Mouse (Mus musculus) stomach, embryonic 16.5 days (tissue): ENCODE measurements at regions not wholly inside any gene's neighbourhood (a gene's known extent, or its start where the extent isn't known, plus 50 kb on each side); places are given as distances from the start of the nearest gene placed in this dataset.

Source experiments
- ATAC-seq: fragments of 200-750 bp; cut with Nextera tagmentation; 2 replicates; pipeline ENCODE4 v1.8.0; 2017; ENCODE audit warnings: moderate number of reproducible peaks, moderate TSS enrichment; ENCODE audit not compliant: insufficient read depth, low FRiP score
- H3K27ac ChIP-seq: fragments of 300-500 bp; sonication (generic); 2 replicates; pipeline ENCODE4 v1.5.1; 2014; ENCODE audit warnings: low read length
- H3K27me3 ChIP-seq: fragments of 300-500 bp; sonication (generic); 2 replicates; pipeline ENCODE4 v1.6.1; 2014; ENCODE audit warnings: low read length, control low read depth, mixed read lengths; ENCODE audit not compliant: control insufficient read depth, insufficient read depth
- H3K36me3 ChIP-seq: fragments of 300-500 bp; sonication (generic); 2 replicates; pipeline ENCODE4 v1.6.1; 2014; ENCODE audit warnings: low read length; ENCODE audit not compliant: control insufficient read depth, insufficient read depth
- H3K4me1 ChIP-seq: fragments of 300-500 bp; sonication (generic); 2 replicates; pipeline ENCODE4 v1.6.1; 2014; ENCODE audit warnings: low read length, control low read depth, mixed read lengths; ENCODE audit not compliant: control insufficient read depth, insufficient read depth
- H3K4me2 ChIP-seq: fragments of 300-500 bp; sonication (generic); 2 replicates; pipeline ENCODE4 v1.6.1; 2014; ENCODE audit warnings: low read depth, low read length, mixed read lengths
- H3K4me3 ChIP-seq: fragments of 300-500 bp; sonication (generic); replicated peaks from 2 replicates; pipeline ENCODE4 v1.5.1; 2014; ENCODE audit warnings: mild to moderate bottlenecking, low read length
- H3K9ac ChIP-seq: fragments of 300-500 bp; sonication (generic); 2 replicates; pipeline ENCODE4 v1.6.1; 2014; ENCODE audit warnings: low read length
- H3K9me3 ChIP-seq: fragments of 300-500 bp; sonication (generic); replicated peaks from 2 replicates; pipeline ENCODE4 v1.6.1; 2016; ENCODE audit warnings: low read length, control low read depth; ENCODE audit not compliant: control insufficient read depth
- WGBS: fragments of 180-500 bp; shearing (Covaris S2); extraction: QIAGEN DNeasy Blood & Tissue Kit; methylation state at CpG from one replicate; pipeline ENCODE4 v1.1.7; 2014; 5-methylcytosine and 5-hydroxymethylcytosine counted together

GRCm38 (mm10) chr1:83645606-83646005, 237.6 kb upstream of the Sphkap start:
- no peaks in the 10 kb centered on the region for H3K4me1 ChIP-seq
- no peak for ATAC-seq
- H3K9me3 ChIP-seq = no peaks in the 10 kb centered on the region
- 84% methylated on average over 1 of the region's 1 CpGs for WGBS
- H3K27ac ChIP-seq = no peak overlapping the region
- H3K4me3 ChIP-seq = no peak overlapping the region
- no peaks in the 10 kb centered on the region for H3K27me3 ChIP-seq
- H3K36me3 ChIP-seq = no peaks in the 10 kb centered on the region
- H3K4me2 ChIP-seq = no peak overlapping the region
- no peak overlapping the region for H3K9ac ChIP-seq

GRCm38 (mm10) chr1:83642656-83643055, 234.7 kb upstream of the Sphkap start:
- Histone ChIP-seq H3K4me1 (no peaks in the 10 kb centered on the region), H3K4me3 (no peak overlapping the region), H3K27me3 (no peaks in the 10 kb centered on the region), H3K9ac (no peak overlapping the region), H3K4me2 (no peak overlapping the region), H3K9me3 (no peaks in the 10 kb centered on the region), H3K36me3 (no peaks in the 10 kb centered on the region), H3K27ac (no peak overlapping the region)
- ATAC-seq = no peak

- no peaks in the 10 kb centered on the region for H3K27me3 ChIP-seq
- H3K4me1 ChIP-seq = no peaks in the 10 kb centered on the region
- H3K36me3 ChIP-seq = no peaks in the 10 kb centered on the region
- 70% methylated on average over 3 of the region's 3 CpGs for WGBS
- ATAC-seq = no peak
- no peaks in the 10 kb centered on the region for H3K9me3 ChIP-seq
- H3K27ac ChIP-seq = no peak overlapping the region
- no peak overlapping the region for H3K9ac ChIP-seq
- no peak overlapping the region for H3K4me3 ChIP-seq
- H3K4me2 ChIP-seq = no peak overlapping the region
These were observed 228.1 kb upstream of the Sphkap start for GRCm38 (mm10) chr1:83636051-83636450.

- WGBS = 37% methylated on average over 4 of the region's 4 CpGs
- Histone ChIP-seq H3K9me3 (no peaks in the 10 kb centered on the region), H3K9ac (no peak overlapping the region), H3K4me2 (no peak overlapping the region), H3K27me3 (no peaks in the 10 kb centered on the region), H3K4me3 (no peak overlapping the region), H3K36me3 (no peaks in the 10 kb centered on the region), H3K4me1 (no peaks in the 10 kb centered on the region), H3K27ac (no peak overlapping the region)
- no peak for ATAC-seq
These were observed 223.8 kb upstream of the Sphkap start for GRCm38 (mm10) chr1:83631798-83632197.

- no peak overlapping the region for H3K27ac ChIP-seq
- no peak overlapping the region for H3K4me2 ChIP-seq
- H3K36me3 ChIP-seq = no peaks in the 10 kb centered on the region
- H3K27me3 ChIP-seq = no peaks in the 10 kb centered on the region
- 77% methylated on average over 7 of the region's 7 CpGs for WGBS
- ATAC-seq = no peak
- no peaks in the 10 kb centered on the region for H3K4me1 ChIP-seq
- no peaks in the 10 kb centered on the region for H3K9me3 ChIP-seq
- H3K9ac ChIP-seq = no peak overlapping the region
- H3K4me3 ChIP-seq = no peak overlapping the region
These were observed 223.4 kb upstream of the Sphkap start for GRCm38 (mm10) chr1:83631394-83631793.

- Histone ChIP-seq H3K9ac (no peak overlapping the region), H3K4me3 (no peak overlapping the region), H3K27me3 (no peaks in the 10 kb centered on the region), H3K4me2 (no peak overlapping the region), H3K27ac (no peak overlapping the region), H3K4me1 (no peaks in the 10 kb centered on the region), H3K36me3 (no peaks in the 10 kb centered on the region), H3K9me3 (no peaks in the 10 kb centered on the region)
- ATAC-seq = no peak
- WGBS = 91% methylated on average over 1 of the region's 1 CpGs
These were observed 179.3 kb upstream of the Sphkap start for GRCm38 (mm10) chr1:83587258-83587657.

- no peak overlapping the region for H3K4me3 ChIP-seq
- WGBS = 87% methylated on average over 4 of the region's 4 CpGs
- H3K27ac ChIP-seq = no peak overlapping the region
- no peaks in the 10 kb centered on the region for H3K36me3 ChIP-seq
- ATAC-seq = no peak
- H3K9ac ChIP-seq = no peak overlapping the region
- no peaks in the 10 kb centered on the region for H3K9me3 ChIP-seq
- no peaks in the 10 kb centered on the region for H3K4me1 ChIP-seq
- no peaks in the 10 kb centered on the region for H3K27me3 ChIP-seq
- no peak overlapping the region for H3K4me2 ChIP-seq
These were observed 175.0 kb upstream of the Sphkap start for GRCm38 (mm10) chr1:83583041-83583440.

GRCm38 (mm10) chr1:83569991-83570390, 162.0 kb upstream of the Sphkap start:
- no peaks in the 10 kb centered on the region for H3K9me3 ChIP-seq
- 85% methylated on average over 5 of the region's 5 CpGs for WGBS
- no peak overlapping the region for H3K4me2 ChIP-seq
- no peaks in the 10 kb centered on the region for H3K27me3 ChIP-seq
- no peak for ATAC-seq
- no peaks in the 10 kb centered on the region for H3K4me1 ChIP-seq
- H3K27ac ChIP-seq = no peak overlapping the region
- H3K36me3 ChIP-seq = no peaks in the 10 kb centered on the region
- H3K9ac ChIP-seq = no peak overlapping the region
- no peak overlapping the region for H3K4me3 ChIP-seq

GRCm38 (mm10) chr1:83568746-83569145, 160.7 kb upstream of the Sphkap start:
- no peak overlapping the region for H3K4me2 ChIP-seq
- no peak for ATAC-seq
- H3K9me3 ChIP-seq = no peaks in the 10 kb centered on the region
- no peaks in the 10 kb centered on the region for H3K4me1 ChIP-seq
- H3K27me3 ChIP-seq = no peaks in the 10 kb centered on the region
- 80% methylated on average over 1 of the region's 1 CpGs for WGBS
- H3K9ac ChIP-seq = no peak overlapping the region
- no peak overlapping the region for H3K4me3 ChIP-seq
- H3K27ac ChIP-seq = no peak overlapping the region
- H3K36me3 ChIP-seq = no peaks in the 10 kb centered on the region

- Histone ChIP-seq H3K9ac (no peak overlapping the region), H3K9me3 (no peaks in the 10 kb centered on the region), H3K4me1 (no peaks in the 10 kb centered on the region), H3K36me3 (no peaks in the 10 kb centered on the region), H3K27ac (no peak overlapping the region), H3K4me3 (no peak overlapping the region), H3K27me3 (no peaks in the 10 kb centered on the region), H3K4me2 (no peak overlapping the region)
- ATAC-seq = no peak
These were observed 143.6 kb upstream of the Sphkap start for GRCm38 (mm10) chr1:83551617-83552016.
